Mouse (Mus musculus): ENCODE measurements around the gene Prdm15.

The Prdm15 gene

GRCm38 (mm10) chr16:97851741-97852319, at the start of gene Prdm15:
Gene Prdm15, minus strand, starts transcription at chr16:97851850.
- peak; percentile 89 for DNase-seq

- peak; percentile 89 for DNase-seq
Observed at GRCm38 (mm10) chr16:97897346-97898024, 45.8 kb upstream of the Prdm15 start.

GRCm38 (mm10) chr16:97887762-97888161, 36.1 kb upstream of the Prdm15 start:
- DNase-seq: no peak

- no peak for DNase-seq
Observed at GRCm38 (mm10) chr16:97883696-97884095, 32.0 kb upstream of the Prdm15 start.

GRCm38 (mm10) chr16:97882891-97883290, 31.2 kb upstream of the Prdm15 start:
- no peak for DNase-seq

- peak; percentile 83 for DNase-seq
Observed at GRCm38 (mm10) chr16:97879134-97879533, 27.5 kb upstream of the Prdm15 start.

- DNase-seq: no peak
Observed at GRCm38 (mm10) chr16:97877502-97877901, 25.9 kb upstream of the Prdm15 start.

- no peak for DNase-seq
Observed at GRCm38 (mm10) chr16:97875101-97875500, 23.5 kb upstream of the Prdm15 start.

GRCm38 (mm10) chr16:97874376-97874775, 22.7 kb upstream of the Prdm15 start:
- no peak for DNase-seq

- DNase-seq: no peak
Observed at GRCm38 (mm10) chr16:97872657-97873056, 21.0 kb upstream of the Prdm15 start.

GRCm38 (mm10) chr16:97869193-97870102, 17.8 kb upstream of the Prdm15 start:
- DNase-seq: no peak

- no peak for DNase-seq
Observed at GRCm38 (mm10) chr16:97863932-97864467, 12.3 kb upstream of the Prdm15 start.

- no peak for DNase-seq
Observed at GRCm38 (mm10) chr16:97856050-97856449, 4.4 kb upstream of the Prdm15 start.

GRCm38 (mm10) chr16:97851061-97851740, 449 bp downstream of the Prdm15 start:
- DNase-seq: peak; percentile 89

GRCm38 (mm10) chr16:97850667-97851060, 986 bp downstream of the Prdm15 start:
- DNase-seq: peak; percentile 43

- no peak for DNase-seq
Observed at GRCm38 (mm10) chr16:97848832-97849231, 2.8 kb downstream of the Prdm15 start.

GRCm38 (mm10) chr16:97844967-97845937, 6.4 kb downstream of the Prdm15 start:
- peak; percentile 67 for DNase-seq

- DNase-seq: no peak
Observed at GRCm38 (mm10) chr16:97832154-97832553, 19.5 kb downstream of the Prdm15 start.

- no peak for DNase-seq
Observed at GRCm38 (mm10) chr16:97828207-97828606, 23.4 kb downstream of the Prdm15 start.

- DNase-seq: no peak
Observed at GRCm38 (mm10) chr16:97823311-97824007, 28.2 kb downstream of the Prdm15 start.

- DNase-seq: peak; percentile 2
Observed at GRCm38 (mm10) chr16:97819532-97819931, 32.1 kb downstream of the Prdm15 start.
